Mouse (Mus musculus): ENCODE measurements around the gene Defb45. TPM values are rescaled to one million over a fixed set of nuclear protein-coding genes. Genes with fewer than 3 reads are reported as not detected.

Gene Defb45
- total and polyA plus RNA-seq, 3 experiments = not detected

- H3K9me3 ChIP-seq (replicated peaks) = peaks cover 9% of the 10 kb centered on the region
- no peak overlapping the region for H3K4me3 ChIP-seq (ENCODE audit: low read depth, low read length)
- ATAC-seq (ENCODE audit: extremely low read depth, insufficient number of reproducible peaks, low FRiP score, poor library complexity, severe bottlenecking) = no peak
- no peaks in the 10 kb centered on the region for H3K36me3 ChIP-seq (replicated peaks)
- DNase-seq (ENCODE audit: low spot score) = no peak
- TF ChIP-seq CTCF (IDR thresholded peaks at IDR 0.05; ENCODE audit: low read depth, low read length) = peak; percentile 30; the same call in 1 of the 2 replicates
- no peak for TF ChIP-seq POLR2AphosphoS5 (IDR thresholded peaks at IDR 0.05; ENCODE audit: insufficient replicate concordance, low read depth, low read length)
- H3K27me3 ChIP-seq (ENCODE audit: insufficient read depth, low read length) = peaks cover under 1% of the 10 kb centered on the region; the same call in 1 of the 2 replicates
- H3K4me1 ChIP-seq (ENCODE audit: insufficient read depth, low read depth, low read length) = no peaks in the 10 kb centered on the region
Measured at GRCm38 (mm10) chr2:152601275-152601960, 2.2 kb upstream of the Defb45 start.

GRCm38 (mm10) chr2:152600076-152600475 is 877 bp upstream of the Defb45 start:
- no peaks in the 10 kb centered on the region for H3K36me3 ChIP-seq (replicated peaks)
- no peak overlapping the region for H3K4me3 ChIP-seq (ENCODE audit: low read depth, low read length)
- TF ChIP-seq POLR2AphosphoS5 (IDR thresholded peaks at IDR 0.05; ENCODE audit: insufficient replicate concordance, low read depth, low read length) = no peak
- TF ChIP-seq CTCF (IDR thresholded peaks at IDR 0.05; ENCODE audit: low read depth, low read length) = no peak
- peaks cover 2% of the 10 kb centered on the region; the same call in 1 of the 2 replicates for H3K27me3 ChIP-seq (ENCODE audit: insufficient read depth, low read length)
- ATAC-seq (ENCODE audit: extremely low read depth, insufficient number of reproducible peaks, low FRiP score, poor library complexity, severe bottlenecking) = no peak
- peaks cover 9% of the 10 kb centered on the region for H3K9me3 ChIP-seq (replicated peaks)
- no peaks in the 10 kb centered on the region for H3K4me1 ChIP-seq (ENCODE audit: insufficient read depth, low read depth, low read length)
- DNase-seq (ENCODE audit: low spot score) = no peak

DNA sequence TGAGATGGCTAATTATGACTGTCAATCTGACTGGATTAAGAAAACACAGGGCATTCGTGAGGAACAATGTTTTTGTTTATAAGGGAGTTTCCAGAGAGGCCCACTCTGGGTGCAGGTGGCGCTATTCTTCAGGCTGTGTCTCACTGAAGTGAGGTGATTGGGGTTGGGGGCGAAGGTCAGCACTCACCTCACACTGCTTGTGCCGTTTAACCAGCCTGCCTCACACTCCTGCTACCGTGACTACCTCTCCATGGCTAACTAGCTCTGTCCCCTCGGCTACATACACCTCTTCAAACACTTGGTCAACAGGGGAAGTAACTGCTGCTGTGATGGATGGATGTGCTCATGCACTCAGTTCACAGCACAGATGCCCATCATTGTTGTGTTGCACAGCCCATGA is 10.2 kb downstream of the Defb45 start:
- Histone ChIP-seq H3K4me3 (ENCODE audit: low read depth, low read length) (no peak overlapping the region), H3K27me3 (ENCODE audit: insufficient read depth, low read length) (peaks cover 4% of the 10 kb centered on the region), H3K4me1 (ENCODE audit: insufficient read depth, low read depth, low read length) (no peaks in the 10 kb centered on the region), H3K36me3 (replicated peaks) (no peaks in the 10 kb centered on the region), H3K9me3 (replicated peaks) (no peaks in the 10 kb centered on the region)
- ATAC-seq (ENCODE audit: extremely low read depth, insufficient number of reproducible peaks, low FRiP score, poor library complexity, severe bottlenecking) (no peak), DNase-seq (ENCODE audit: low spot score) (no peak)
- TF ChIP-seq GATA2 (IDR thresholded peaks at IDR 0.05; ENCODE audit: borderline replicate concordance, low read depth, low read length) (no peak), TAL1 (conservative IDR thresholded peaks at IDR 0.05; ENCODE audit: low read depth, low read length) (no peak), CTCF (IDR thresholded peaks at IDR 0.05; ENCODE audit: low read depth, low read length) (no peak), POLR2AphosphoS5 (IDR thresholded peaks at IDR 0.05; ENCODE audit: insufficient replicate concordance, low read depth, low read length) (no peak), GATA1 (IDR thresholded peaks at IDR 0.05; ENCODE audit: borderline replicate concordance, low read length) (no peak)

DNA sequence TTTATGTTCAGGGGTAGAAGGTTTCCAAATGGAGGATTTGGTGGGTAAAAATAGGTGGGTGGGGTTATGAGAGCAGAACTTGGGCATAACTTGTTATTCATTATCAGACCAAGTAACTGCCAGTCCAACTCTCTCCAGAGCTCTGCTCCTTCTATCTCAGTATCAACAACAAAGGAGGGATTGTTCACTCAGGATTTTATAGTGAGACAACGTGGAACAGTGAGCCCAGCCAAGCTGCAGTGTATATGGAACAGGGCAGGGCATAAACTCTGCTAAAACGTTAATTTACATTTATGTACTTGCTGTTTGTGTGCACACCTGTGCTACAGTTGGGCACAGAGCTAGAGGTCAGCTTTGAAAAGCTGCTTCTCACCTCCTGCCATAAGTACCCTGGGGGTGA is 10.7 kb downstream of the Defb45 start:
- Histone ChIP-seq H3K4me3 (ENCODE audit: low read depth, low read length) (no peak overlapping the region), H3K36me3 (replicated peaks) (no peaks in the 10 kb centered on the region), H3K4me1 (ENCODE audit: insufficient read depth, low read depth, low read length) (no peaks in the 10 kb centered on the region), H3K9me3 (replicated peaks) (no peaks in the 10 kb centered on the region), H3K27me3 (ENCODE audit: insufficient read depth, low read length) (peaks cover 5% of the 10 kb centered on the region)
- no peak for ATAC-seq (ENCODE audit: extremely low read depth, insufficient number of reproducible peaks, low FRiP score, poor library complexity, severe bottlenecking)
- DNase-seq (ENCODE audit: low spot score) = no peak
- no peak for TF ChIP-seq TAL1 (conservative IDR thresholded peaks at IDR 0.05; ENCODE audit: low read depth, low read length)
- no peak for TF ChIP-seq CTCF (IDR thresholded peaks at IDR 0.05; ENCODE audit: low read depth, low read length)
- no peak for TF ChIP-seq GATA1 (IDR thresholded peaks at IDR 0.05; ENCODE audit: borderline replicate concordance, low read length)
- no peak for TF ChIP-seq POLR2AphosphoS5 (IDR thresholded peaks at IDR 0.05; ENCODE audit: insufficient replicate concordance, low read depth, low read length)
- no peak for TF ChIP-seq GATA2 (IDR thresholded peaks at IDR 0.05; ENCODE audit: borderline replicate concordance, low read depth, low read length)

DNA sequence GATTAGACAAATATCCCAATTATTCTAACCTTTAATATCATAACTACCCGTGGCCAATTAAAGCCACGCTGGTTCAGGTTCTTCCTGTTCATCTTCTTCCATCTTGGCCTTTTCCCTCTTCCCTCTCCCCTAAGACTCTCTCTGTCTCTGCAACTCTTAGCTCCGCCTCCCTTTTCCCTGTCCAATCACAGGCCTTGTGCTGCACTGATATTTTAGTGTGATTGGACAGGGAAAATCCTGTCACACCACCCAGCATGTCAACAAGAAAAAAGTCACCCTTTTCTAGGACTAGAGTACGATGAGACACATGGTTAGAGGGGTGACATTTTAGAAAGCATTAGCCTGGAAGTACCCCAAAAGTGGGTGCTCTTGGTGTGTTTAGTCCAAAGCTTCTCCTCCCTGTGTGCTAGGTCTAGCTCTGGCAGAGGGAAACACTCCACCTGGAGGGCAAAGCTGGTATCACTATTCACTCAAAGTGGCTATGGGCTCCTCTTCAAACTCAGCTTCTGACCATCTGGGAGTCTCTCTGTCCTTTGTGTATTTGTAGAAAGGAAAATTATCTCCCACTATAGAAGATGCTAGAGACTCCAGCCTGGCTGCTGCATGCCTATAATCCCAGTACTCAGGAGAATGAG is 12.2 kb downstream of the Defb45 start:
- H3K9me3 ChIP-seq (replicated peaks) = no peaks in the 10 kb centered on the region
- peaks cover 5% of the 10 kb centered on the region for H3K27me3 ChIP-seq (ENCODE audit: insufficient read depth, low read length)
- ATAC-seq (ENCODE audit: extremely low read depth, insufficient number of reproducible peaks, low FRiP score, poor library complexity, severe bottlenecking) = no peak
- H3K4me3 ChIP-seq (ENCODE audit: low read depth, low read length) = no peak overlapping the region
- no peak for TF ChIP-seq CTCF (IDR thresholded peaks at IDR 0.05; ENCODE audit: low read depth, low read length)
- no peak for TF ChIP-seq GATA2 (IDR thresholded peaks at IDR 0.05; ENCODE audit: borderline replicate concordance, low read depth, low read length)
- no peak for TF ChIP-seq GATA1 (IDR thresholded peaks at IDR 0.05; ENCODE audit: borderline replicate concordance, low read length)
- TF ChIP-seq POLR2AphosphoS5 (IDR thresholded peaks at IDR 0.05; ENCODE audit: insufficient replicate concordance, low read depth, low read length) = no peak
- TF ChIP-seq TAL1 (conservative IDR thresholded peaks at IDR 0.05; ENCODE audit: low read depth, low read length) = no peak
- H3K36me3 ChIP-seq (replicated peaks) = no peaks in the 10 kb centered on the region
- peak; percentile 11 for DNase-seq (ENCODE audit: low spot score)
- H3K4me1 ChIP-seq (ENCODE audit: insufficient read depth, low read depth, low read length) = no peaks in the 10 kb centered on the region

GRCm38 (mm10) chr2:152580612-152581011 is 18.6 kb downstream of the Defb45 start:
- peaks cover 5% of the 10 kb centered on the region for H3K27me3 ChIP-seq (ENCODE audit: insufficient read depth, low read length)
- no peaks in the 10 kb centered on the region for H3K9me3 ChIP-seq (replicated peaks)
- ATAC-seq (ENCODE audit: extremely low read depth, insufficient number of reproducible peaks, low FRiP score, poor library complexity, severe bottlenecking) (no peak), DNase-seq (ENCODE audit: low spot score) (no peak)
- no peaks in the 10 kb centered on the region for H3K4me1 ChIP-seq (ENCODE audit: insufficient read depth, low read depth, low read length)
- H3K36me3 ChIP-seq (replicated peaks) = no peaks in the 10 kb centered on the region
- TF ChIP-seq GATA1 (IDR thresholded peaks at IDR 0.05; ENCODE audit: borderline replicate concordance, low read length) (no peak), TAL1 (conservative IDR thresholded peaks at IDR 0.05; ENCODE audit: low read depth, low read length) (no peak), CTCF (IDR thresholded peaks at IDR 0.05; ENCODE audit: low read depth, low read length) (no peak), GATA2 (IDR thresholded peaks at IDR 0.05; ENCODE audit: borderline replicate concordance, low read depth, low read length) (no peak), POLR2AphosphoS5 (IDR thresholded peaks at IDR 0.05; ENCODE audit: insufficient replicate concordance, low read depth, low read length) (no peak)
- no peak overlapping the region for H3K4me3 ChIP-seq (ENCODE audit: low read depth, low read length)
